Mouse (Mus musculus): ENCODE data around the gene Zfp467. TPM values are rescaled to one million over a fixed set of nuclear protein-coding genes. Genes with fewer than 3 reads are reported as not detected.

The Zfp467 gene
- total and polyA plus RNA-seq, 3 experiments = 1.4 to 5.9 (median 2.1) TPM

DNA sequence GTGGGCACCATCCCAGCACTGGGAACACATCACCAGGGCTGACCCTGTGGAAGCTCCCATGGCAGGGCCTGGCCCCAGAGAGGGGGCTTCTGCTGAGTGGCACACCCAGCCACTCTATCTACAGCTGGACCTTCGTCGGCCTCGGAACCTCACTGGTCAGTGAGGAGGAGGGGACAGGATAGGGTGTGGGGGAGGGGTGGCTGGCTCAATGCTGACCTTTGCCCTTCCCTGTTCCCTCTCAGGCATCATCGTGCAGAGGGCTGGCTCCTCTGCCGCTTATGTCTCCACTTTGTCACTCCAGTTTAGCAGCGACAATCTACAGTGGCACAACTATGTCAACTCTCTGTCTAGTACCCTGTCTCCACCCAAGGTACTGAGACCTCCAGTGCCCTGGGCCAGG, 21.1 kb upstream of the Zfp467 start:
- H3K4me2 ChIP-seq (ENCODE audit: insufficient read depth, low read depth, poor library complexity, severe bottlenecking) = no peak overlapping the region
- no peak for DNase-seq (ENCODE audit: extremely low read depth)
- in situ Hi-C loops (cut with MboI; ENCODE audit: low pct_ligation_motif_present, low pct_unique_long_range_greater_than_20kb, low sequenced_read_pairs) = no loop called here
- no peak overlapping the region for H3K27ac ChIP-seq (ENCODE audit: insufficient read depth, low read depth)
- TF ChIP-seq MYC (IDR thresholded peaks at IDR 0.05; ENCODE audit: low read depth, low read length) = no peak
- TF ChIP-seq E2F4 (IDR thresholded peaks at IDR 0.05; ENCODE audit: insufficient replicate concordance, low read depth, low read length) = no peak
- TF ChIP-seq MAX (IDR thresholded peaks at IDR 0.05; ENCODE audit: low read length) = no peak
- TF ChIP-seq IRF4 (IDR thresholded peaks at IDR 0.05; ENCODE audit: low read depth, low read length) = no peak
- TF ChIP-seq PAX5 (IDR thresholded peaks at IDR 0.05; ENCODE audit: low read length) = no peak
- no peak for TF ChIP-seq KAT2A (IDR thresholded peaks at IDR 0.05; ENCODE audit: insufficient replicate concordance, low read length)
- no peak for TF ChIP-seq POLR2AphosphoS2 (IDR thresholded peaks at IDR 0.05; ENCODE audit: low read depth, low read length)
- no peak for TF ChIP-seq MXI1 (IDR thresholded peaks at IDR 0.05; ENCODE audit: low read depth, low read length)
- TF ChIP-seq USF2 (conservative IDR thresholded peaks at IDR 0.05; ENCODE audit: low read depth, low read length) = no peak
- TF ChIP-seq ETS1 (conservative IDR thresholded peaks at IDR 0.05; ENCODE audit: low read depth, low read length) = no peak
- H3K79me2 ChIP-seq (replicated peaks; ENCODE audit: control insufficient read depth, extremely low read depth, insufficient read depth, poor library complexity, severe bottlenecking) = no peaks in the 10 kb centered on the region
- H3K9me3 ChIP-seq (replicated peaks; ENCODE audit: low read length) = no peaks in the 10 kb centered on the region
- no peak overlapping the region for H3K9ac ChIP-seq (ENCODE audit: insufficient read depth, low read depth)
- no peaks in the 10 kb centered on the region for H3K27me3 ChIP-seq (replicated peaks)
- no peak overlapping the region for H3K4me3 ChIP-seq (replicated peaks in 1 of 3; ENCODE audit: low read depth in 2 of 3, low read length in 2 of 3, poor library complexity in 1 of 3)
- dilution Hi-C loops (cut with MboI; ENCODE audit: extremely low pct_ligation_motif_present, extremely low pct_unique_long_range_greater_than_20kb, low sequenced_read_pairs) = no loop called here
- H3K4me1 ChIP-seq (ENCODE audit: control insufficient read depth in 1 of 2, insufficient read depth in 2 of 2) = peaks cover 2 to 9% of the 10 kb centered on the region in 2 experiments; a peak in 2 of 4 replicates
- no peaks in the 10 kb centered on the region for H3K36me3 ChIP-seq (replicated peaks in 1 of 2; ENCODE audit: control insufficient read depth in 1 of 2, insufficient read depth in 1 of 2, low read length in 1 of 2)

DNA sequence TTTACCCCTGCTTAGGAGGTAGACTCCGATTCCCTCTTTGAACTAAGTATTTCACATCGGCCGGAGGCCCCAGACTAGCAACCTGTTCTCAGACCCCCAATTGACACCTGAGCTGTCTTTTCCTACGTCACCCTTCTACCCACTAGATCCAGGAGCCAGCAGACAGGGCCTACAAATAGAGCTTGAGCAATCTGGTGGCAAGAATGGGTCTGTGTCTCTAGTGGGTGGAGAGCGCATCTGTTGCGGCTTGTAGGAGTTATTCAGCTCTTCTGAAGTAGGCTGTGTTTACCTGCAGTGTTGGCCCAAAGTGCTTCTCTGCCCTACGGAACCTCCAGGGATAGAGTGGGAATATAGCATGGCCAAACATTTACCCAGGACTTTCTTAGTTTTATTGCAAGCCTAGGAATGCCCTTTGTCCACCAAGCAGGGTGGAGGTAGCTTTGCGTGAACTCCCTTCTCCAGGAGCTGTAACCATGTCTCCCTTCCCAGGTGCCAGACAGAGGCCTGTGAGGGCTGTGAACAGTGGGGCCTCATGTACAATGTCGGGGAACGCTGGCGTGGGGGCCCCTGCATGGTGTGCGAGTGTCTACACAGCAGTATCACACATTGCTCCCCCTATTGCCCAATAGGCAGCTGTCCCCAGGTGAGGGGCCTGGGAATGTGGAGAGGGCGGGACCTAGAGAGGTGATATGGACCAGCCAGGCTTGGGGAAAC, 19.5 kb upstream of the Zfp467 start:
- DNase-seq (ENCODE audit: extremely low read depth) = no peak
- Histone ChIP-seq H3K27me3 (replicated peaks) (no peaks in the 10 kb centered on the region), H3K4me3 (replicated peaks in 1 of 3; ENCODE audit: low read depth in 2 of 3, low read length in 2 of 3, poor library complexity in 1 of 3) (no peak overlapping the region), H3K9ac (ENCODE audit: insufficient read depth, low read depth) (no peak overlapping the region), H3K9me3 (replicated peaks; ENCODE audit: low read length) (no peaks in the 10 kb centered on the region), H3K4me2 (ENCODE audit: insufficient read depth, low read depth, poor library complexity, severe bottlenecking) (no peak overlapping the region), H3K27ac (ENCODE audit: insufficient read depth, low read depth) (no peak overlapping the region), H3K79me2 (replicated peaks; ENCODE audit: control insufficient read depth, extremely low read depth, insufficient read depth, poor library complexity, severe bottlenecking) (no peaks in the 10 kb centered on the region), H3K4me1 (ENCODE audit: control insufficient read depth in 1 of 2, insufficient read depth in 2 of 2) (peaks cover 2 to 9% of the 10 kb centered on the region in 2 experiments; a peak in 2 of 4 replicates), H3K36me3 (replicated peaks in 1 of 2; ENCODE audit: control insufficient read depth in 1 of 2, insufficient read depth in 1 of 2, low read length in 1 of 2) (no peaks in the 10 kb centered on the region)
- in situ Hi-C loops (cut with MboI; ENCODE audit: low pct_ligation_motif_present, low pct_unique_long_range_greater_than_20kb, low sequenced_read_pairs) = no loop called here
- TF ChIP-seq MXI1 (IDR thresholded peaks at IDR 0.05; ENCODE audit: low read depth, low read length) = no peak
- no peak for TF ChIP-seq MAZ (IDR thresholded peaks at IDR 0.05; ENCODE audit: low read depth, low read length)
- no peak for TF ChIP-seq HCFC1 (IDR thresholded peaks at IDR 0.05; ENCODE audit: low read depth, low read length)
- no peak for TF ChIP-seq NELFE (IDR thresholded peaks at IDR 0.05; ENCODE audit: low read depth, low read length)
- TF ChIP-seq TCF12 (IDR thresholded peaks at IDR 0.05; ENCODE audit: low read depth, low read length) = no peak
- TF ChIP-seq EP300 (IDR thresholded peaks at IDR 0.05; ENCODE audit: low read length) = no peak
- no peak for TF ChIP-seq BHLHE40 (IDR thresholded peaks at IDR 0.05; ENCODE audit: low read depth, low read length)
- TF ChIP-seq CTCF (conservative IDR thresholded peaks at IDR 0.05 in 1 of 2, IDR thresholded peaks at IDR 0.05 in 1 of 2; ENCODE audit: low read depth in 2 of 2, low read length in 2 of 2) = no peak
- no peak for TF ChIP-seq SMC3 (IDR thresholded peaks at IDR 0.05; ENCODE audit: low read depth, low read length)
- no peak for TF ChIP-seq MAFK (IDR thresholded peaks at IDR 0.05; ENCODE audit: insufficient replicate concordance, low read length)
- TF ChIP-seq KAT2A (IDR thresholded peaks at IDR 0.05; ENCODE audit: insufficient replicate concordance, low read length) = no peak
- no peak for TF ChIP-seq USF1 (IDR thresholded peaks at IDR 0.05; ENCODE audit: low read depth, low read length)
- TF ChIP-seq GABPA (IDR thresholded peaks at IDR 0.05; ENCODE audit: insufficient replicate concordance, low read depth, low read length) = no peak
- TF ChIP-seq RAD21 (IDR thresholded peaks at IDR 0.05; ENCODE audit: low read depth, low read length) = no peak
- TF ChIP-seq POLR2AphosphoS2 (IDR thresholded peaks at IDR 0.05; ENCODE audit: low read depth, low read length) = no peak
- dilution Hi-C loops (cut with MboI; ENCODE audit: extremely low pct_ligation_motif_present, extremely low pct_unique_long_range_greater_than_20kb, low sequenced_read_pairs) = no loop called here

Measured in CH12.LX (cell line).